ENCODE assay signal across 14 mouse cellular contexts in genomic region chr12:99180234-99180824, GRCm38 (mm10).
"Had no signal": no experiment of that assay in that cellular context is flagged by ENCODE, and none has a peak within 500 bp of the region (broad histone marks: within the 10 kb centered on the region; RNA-seq: fewer than 3 reads in every experiment).

No protein-coding gene starts in this region.

- DNase-seq: kidney, adult 2 months; kidney, postnatal 14 days; lung, adult 2 months; right cerebral cortex, adult 18-20 months; right cerebral cortex, postnatal 25 days; thymus, postnatal 36 days had no signal

- H3K27me3 ChIP-seq: intestine, embryonic 15.5 days; kidney, embryonic 15.5 days; liver, embryonic 15.5 days; neural tube, embryonic 15.5 days had no signal

- H3K4me3 ChIP-seq: intestine, embryonic 15.5 days; kidney, embryonic 15.5 days; limb, embryonic 10.5 days; liver, embryonic 15.5 days; myocyte; neural tube, embryonic 15.5 days had no signal

- H3K9ac ChIP-seq: intestine, embryonic 15.5 days; kidney, embryonic 15.5 days; liver, embryonic 15.5 days; neural tube, embryonic 15.5 days had no signal

- H3K27ac ChIP-seq: intestine, embryonic 15.5 days; kidney, embryonic 15.5 days; limb, embryonic 10.5 days; liver, embryonic 15.5 days; neural tube, embryonic 15.5 days had no signal

- H3K36me3 ChIP-seq: intestine, embryonic 15.5 days; kidney, embryonic 15.5 days; limb, embryonic 10.5 days; liver, embryonic 15.5 days; neural tube, embryonic 15.5 days had no signal

- H3K4me2 ChIP-seq: intestine, embryonic 15.5 days; kidney, embryonic 15.5 days; liver, embryonic 11.5 days; liver, embryonic 15.5 days; neural tube, embryonic 15.5 days had no signal

- H3K9me3 ChIP-seq: intestine, embryonic 15.5 days; kidney, embryonic 15.5 days; limb, embryonic 10.5 days; liver, embryonic 15.5 days; neural tube, embryonic 15.5 days had no signal

- H3K4me1 ChIP-seq: intestine, embryonic 15.5 days; kidney, embryonic 15.5 days; limb, embryonic 10.5 days; liver, embryonic 15.5 days had no signal

- ATAC-seq: intestine, embryonic 15.5 days; lung, postnatal 0 days had no signal
